Mouse (Mus musculus): ENCODE data around the gene Eif2b5.

Gene Eif2b5

GRCm38 (mm10) chr16:20490581-20490980 is 8.0 kb upstream of the Eif2b5 start:
- no peak for DNase-seq

DNA sequence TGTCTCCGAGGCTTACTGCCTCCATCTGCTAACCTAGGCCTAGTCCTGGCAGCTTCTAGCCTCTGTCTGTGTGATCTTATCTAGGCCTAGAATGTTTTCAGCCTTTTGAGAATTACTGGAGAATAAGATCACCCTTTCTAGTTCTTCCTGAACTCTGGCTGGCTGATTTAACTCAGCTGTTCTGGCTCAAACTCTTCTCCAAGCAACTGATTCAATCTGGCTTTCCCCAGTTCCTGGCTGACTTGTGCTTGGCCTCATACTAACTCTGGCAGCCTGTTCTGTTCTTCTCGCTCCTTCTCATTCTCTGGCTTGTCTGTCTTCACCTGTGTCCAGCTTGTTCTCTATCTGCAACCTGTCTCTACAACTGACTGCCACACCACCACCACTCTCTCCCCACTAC is 7.3 kb upstream of the Eif2b5 start:
- no peak for DNase-seq

GRCm38 (mm10) chr16:20493452-20493851 is 5.2 kb upstream of the Eif2b5 start:
- DNase-seq: no peak

DNA sequence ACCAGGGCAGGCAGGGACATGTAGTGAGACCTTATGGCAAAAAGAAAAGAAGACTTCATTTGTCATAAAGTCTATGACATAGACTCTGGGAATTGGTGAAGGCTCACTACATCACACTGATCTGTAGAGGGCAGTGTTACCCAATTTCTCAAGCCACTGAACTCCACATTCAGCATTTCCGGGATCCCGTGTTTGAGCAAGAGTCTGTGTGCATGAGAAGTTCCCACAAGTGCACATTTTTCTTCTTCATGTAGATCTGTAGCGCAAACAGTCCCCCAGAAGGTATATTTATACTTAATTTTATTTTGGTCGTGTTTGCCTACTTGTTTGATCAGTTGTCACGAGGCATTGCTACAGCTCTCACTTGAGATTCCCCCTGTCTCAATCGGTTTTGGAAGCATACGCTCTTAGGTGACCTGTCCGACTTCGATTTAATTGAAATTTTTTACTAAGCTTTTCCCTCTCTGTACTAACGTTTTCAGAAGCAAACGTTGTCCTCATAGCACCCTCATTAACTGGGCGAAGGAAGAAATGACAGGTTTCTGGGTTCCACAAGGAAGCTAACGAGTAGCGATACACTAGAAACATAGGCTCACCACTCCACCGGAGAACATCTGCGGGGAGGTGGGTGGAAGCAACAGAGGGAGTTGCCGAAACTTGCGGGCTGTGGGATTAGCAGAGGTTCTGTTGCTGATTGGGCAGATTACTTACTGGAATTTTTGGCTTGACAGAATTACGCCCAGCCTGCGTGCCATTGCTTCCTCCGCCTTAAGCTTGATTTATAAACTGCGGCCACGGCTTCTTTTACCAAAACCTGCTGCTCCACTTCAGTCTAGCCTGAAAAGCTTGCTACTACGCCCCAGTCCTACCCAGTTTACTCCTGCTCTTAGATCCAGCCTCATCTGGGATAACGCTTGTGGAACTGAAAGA is 1.7 kb upstream of the Eif2b5 start:
- DNase-seq: peak; percentile 64 to 71

- DNase-seq: no peak
These were observed 489 bp upstream of the Eif2b5 start for GRCm38 (mm10) chr16:20497980-20498676.

- DNase-seq: no peak
These were observed 7.4 kb downstream of the Eif2b5 start for GRCm38 (mm10) chr16:20506000-20506399.

DNA sequence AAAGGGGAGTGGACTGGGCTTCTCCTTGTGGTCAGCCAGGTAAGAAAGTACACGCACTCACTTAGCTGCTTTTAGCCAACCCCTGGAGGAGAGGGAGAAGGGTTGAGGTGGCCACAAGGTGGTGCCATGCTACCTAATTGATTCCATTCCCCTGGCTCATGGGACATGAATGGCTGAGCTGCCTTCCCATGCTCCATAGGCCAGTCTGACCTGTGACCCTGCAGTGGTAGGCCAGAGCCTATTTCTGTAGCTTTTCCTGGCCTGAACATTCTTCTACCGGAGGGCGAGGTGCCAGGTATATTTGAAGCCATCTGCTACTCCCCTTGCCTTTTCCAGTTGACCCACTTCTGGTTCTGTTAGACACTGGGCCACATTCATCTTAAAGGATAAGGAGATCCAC is 10.7 kb downstream of the Eif2b5 start:
- peak; percentile 22 to 23 for DNase-seq

DNA sequence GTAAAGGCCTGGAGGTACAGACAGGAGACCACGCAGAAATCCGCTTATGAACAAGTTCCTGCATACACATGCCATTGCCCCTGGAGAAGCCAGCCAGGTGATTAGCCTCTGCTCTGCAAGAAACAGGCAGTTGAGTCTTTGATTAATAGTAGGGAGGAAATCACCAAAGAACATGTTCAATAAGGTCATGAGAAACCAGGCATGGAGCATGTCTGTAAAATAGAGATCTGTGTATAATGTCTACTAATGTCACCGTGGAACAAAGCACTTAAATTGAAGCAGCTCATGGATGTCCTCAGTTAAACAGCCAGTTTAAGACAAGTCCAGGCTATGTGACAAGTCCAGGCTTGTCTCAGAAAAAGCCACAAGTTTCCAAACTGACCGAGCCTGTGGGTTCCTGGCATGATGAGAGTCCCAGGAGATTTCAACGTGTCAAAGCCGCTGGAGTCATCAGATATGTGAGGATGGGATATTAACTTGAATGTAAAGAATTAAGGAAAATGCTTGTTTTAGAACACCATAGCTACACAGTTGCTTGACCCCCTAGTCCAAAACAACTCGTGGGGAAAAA is 12.7 kb downstream of the Eif2b5 start:
- no peak for DNase-seq

DNA sequence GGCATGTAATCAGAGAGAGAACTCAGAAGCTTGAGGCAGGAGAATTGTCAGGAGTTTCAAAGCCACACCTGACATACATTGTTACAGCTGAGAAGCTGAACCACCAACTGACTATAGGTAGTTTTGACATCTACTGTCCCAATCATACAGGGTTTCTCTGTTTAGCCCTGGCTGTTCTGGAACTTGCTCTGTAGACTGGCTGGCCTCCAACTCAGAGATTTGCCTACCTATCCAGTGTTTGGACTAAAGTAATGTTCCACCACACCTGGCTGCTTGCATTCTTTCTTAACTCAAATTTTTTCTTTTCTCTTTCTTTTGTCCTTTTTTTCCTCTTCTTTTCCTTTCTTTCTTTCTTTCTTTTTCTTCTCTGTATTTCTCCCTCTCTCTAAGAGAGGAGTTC is 17.4 kb downstream of the Eif2b5 start:
- no peak for DNase-seq

DNA sequence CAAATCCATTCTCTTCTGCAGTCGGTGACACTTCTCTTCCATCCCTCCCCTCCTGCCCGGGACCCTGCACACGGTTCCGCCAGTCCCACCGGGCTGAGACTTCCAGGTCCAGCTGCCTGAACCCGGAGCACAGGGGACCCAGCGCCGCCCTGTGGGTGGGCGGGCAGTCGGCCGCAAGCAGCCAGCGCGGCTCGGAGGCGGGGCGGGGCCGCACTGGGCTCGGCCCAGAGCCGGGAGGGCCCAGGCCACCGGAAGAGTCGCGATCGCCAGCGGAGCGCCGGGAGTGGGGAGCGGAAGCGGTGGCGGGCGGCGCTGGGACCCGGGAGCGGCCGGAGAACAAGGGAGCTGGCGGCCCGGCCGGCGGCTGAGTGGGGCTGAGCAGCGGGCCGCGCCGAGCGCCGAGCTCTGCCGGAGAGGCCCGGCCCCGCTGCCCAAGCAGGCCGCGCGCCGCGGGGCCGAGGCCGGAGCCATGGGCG is 18.1 kb downstream of the Eif2b5 start, which contains the start of gene Dvl3:
Gene Dvl3, plus strand, starts transcription at position 257 of the 476 bp plus-strand sequence.
- peak; percentile 81 to 84 for DNase-seq

DNA sequence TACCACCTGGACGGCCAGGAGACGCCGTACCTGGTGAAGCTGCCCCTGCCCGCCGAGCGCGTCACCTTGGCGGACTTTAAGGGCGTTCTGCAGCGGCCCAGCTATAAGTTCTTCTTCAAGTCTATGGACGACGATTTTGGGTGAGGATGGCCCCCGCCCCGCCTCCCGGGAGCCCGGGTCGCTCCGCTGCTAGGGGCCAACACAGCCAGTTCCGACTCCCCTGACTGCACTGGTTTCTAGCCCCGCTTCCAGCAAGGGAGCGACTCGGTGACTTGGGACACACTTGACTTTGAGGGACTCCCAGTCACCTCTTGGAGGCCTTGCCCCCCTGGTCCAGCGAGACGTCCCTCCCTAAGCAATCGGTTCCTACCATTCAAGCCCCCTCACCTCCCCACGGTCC is 18.6 kb downstream of the Eif2b5 start:
- peak in 1 of 2 experiments; percentile 35 for DNase-seq

GRCm38 (mm10) chr16:20517701-20518374 is 19.2 kb downstream of the Eif2b5 start:
- no peak for DNase-seq

DNA sequence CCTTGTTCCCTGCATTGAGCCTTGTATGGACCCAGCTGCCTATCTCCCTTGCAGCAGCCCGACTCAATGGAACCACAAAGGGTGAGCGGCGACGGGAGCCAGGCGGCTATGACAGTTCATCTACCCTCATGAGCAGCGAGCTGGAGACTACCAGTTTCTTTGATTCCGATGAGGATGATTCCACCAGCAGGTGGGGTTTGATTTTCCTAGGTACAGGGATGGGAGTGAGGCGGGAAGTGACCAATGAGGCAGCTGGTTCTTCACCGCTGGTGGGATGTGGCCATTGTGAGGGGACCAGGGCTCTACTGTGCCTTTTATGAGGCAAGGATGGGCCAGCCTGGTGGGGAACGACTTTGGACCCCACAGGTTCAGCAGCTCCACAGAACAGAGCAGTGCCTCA is 25.3 kb downstream of the Eif2b5 start:
- DNase-seq: no peak

DNA sequence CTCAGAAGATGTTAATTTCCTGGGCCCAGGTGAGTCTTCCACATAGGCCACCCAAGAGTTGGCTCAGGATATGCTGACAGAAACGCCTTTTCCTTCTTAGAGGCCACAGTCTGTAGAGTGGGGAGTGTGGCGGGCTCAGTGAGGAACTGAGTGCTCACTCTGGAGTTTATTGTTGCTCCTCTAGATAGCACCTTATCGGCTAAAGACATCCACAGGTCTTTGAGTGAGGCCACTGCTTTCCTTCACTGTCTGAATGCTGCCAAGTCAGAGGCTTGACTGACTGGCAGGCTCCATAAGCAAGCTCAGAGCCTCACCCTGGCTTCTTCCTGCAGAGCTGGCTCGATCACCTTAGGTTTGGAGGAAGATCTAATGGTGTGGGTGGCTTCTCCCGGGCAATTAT is 30.2 kb downstream of the Eif2b5 start:
- no peak for DNase-seq

DNA sequence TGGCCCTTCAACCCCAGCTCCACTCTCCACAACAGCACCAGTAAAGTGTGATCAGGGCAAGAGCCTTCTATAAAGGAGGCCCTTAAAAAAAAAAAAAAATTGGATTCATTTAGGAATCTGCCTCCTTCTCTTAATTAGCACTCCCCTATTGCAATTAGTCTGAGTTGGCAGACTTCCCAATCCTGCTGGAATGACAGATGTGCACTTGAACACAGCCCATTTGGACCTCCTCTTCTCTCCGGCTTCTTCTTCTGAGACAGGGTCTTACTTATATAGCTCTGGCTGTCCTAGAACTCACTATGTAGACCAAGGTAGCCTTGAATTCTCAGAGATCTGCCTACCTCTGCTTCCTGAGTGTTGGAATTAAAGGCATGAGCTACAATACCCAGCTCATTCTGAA is 30.8 kb downstream of the Eif2b5 start:
- DNase-seq: no peak

GRCm38 (mm10) chr16:20530941-20531340 is 32.3 kb downstream of the Eif2b5 start:
- no peak for DNase-seq

GRCm38 (mm10) chr16:20534617-20535295 is 36.1 kb downstream of the Eif2b5 start:
- DNase-seq: no peak

DNA sequence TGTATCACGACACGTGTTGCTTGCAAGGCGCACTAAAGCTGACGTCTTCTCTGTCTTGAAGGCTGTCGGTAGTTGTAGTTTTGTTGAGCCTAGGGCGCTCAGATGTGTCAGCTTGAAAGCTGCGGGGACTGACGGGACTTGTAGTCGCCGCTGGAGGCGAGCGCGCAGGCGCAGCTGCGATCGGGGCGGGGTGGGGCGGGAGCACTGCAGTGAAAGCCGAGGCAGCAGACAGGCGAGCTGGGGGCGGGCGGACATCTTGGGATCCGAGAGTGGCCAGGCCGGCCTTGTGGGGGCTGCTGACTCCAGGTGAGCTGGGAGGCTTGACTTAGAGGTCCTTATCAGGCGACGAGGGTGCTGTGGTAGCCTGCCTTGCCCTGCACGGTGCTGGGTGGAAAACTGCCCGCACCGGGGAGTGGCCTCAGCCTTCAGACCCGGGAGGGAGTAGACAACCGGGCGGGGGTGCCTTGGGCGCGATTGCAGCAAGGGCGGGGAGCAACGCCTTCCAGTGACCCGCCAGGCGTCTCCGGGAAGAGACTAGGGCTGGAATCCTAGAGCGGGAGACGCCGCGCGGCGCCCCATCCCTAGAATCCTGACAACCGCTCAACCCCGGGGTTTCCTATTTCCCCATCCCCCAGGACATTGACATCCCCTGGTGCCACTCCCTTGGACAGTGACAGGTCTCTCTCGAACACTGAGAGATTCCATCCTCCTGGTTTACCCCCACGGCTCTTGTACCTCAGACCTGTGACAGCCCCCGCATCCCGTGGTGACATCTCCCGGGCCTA is 36.9 kb downstream of the Eif2b5 start, which contains the start of gene Ap2m1:
Gene Ap2m1, plus strand, starts transcription at position 183 of the 785 bp plus-strand sequence.
- peak; percentile 90 to 92 for DNase-seq

GRCm38 (mm10) chr16:20536081-20536665 is 37.6 kb downstream of the Eif2b5 start:
- DNase-seq: no peak

DNA sequence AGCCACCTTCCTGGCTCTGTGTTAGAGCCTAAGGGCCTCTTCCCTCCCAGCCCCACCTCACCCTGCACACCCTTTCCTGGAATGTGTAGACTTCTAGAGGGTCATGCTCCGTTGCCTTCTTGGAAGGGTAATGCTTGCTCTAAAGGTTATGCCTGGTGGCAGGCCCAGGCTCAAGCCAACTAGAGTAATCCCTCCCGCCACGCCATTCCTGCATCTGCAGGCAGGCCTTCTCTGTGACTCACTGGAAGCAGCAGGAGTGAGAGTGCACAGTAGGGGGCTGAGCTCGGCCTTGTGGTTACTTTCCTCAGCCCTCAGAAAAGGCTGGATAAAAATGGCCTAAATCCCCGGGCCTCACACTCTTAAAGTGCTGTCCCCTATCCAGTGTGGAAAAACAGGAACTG is 38.5 kb downstream of the Eif2b5 start:
- DNase-seq: no peak
